Mouse (Mus musculus) neural tube, postnatal 0 days (tissue): ENCODE data around the gene Prss48. TPM values are rescaled to one million over a fixed set of nuclear protein-coding genes. Genes with fewer than 3 reads are reported as not detected.

Source experiments
- polyA plus RNA-seq: library from polyadenylated mRNA; unstranded; fragments of >200 nt; fragmentation: Nextera tagmentation; extraction: Ambion mirVana; gene quantifications from 2 replicates; pipeline ENCODE4 v1.2.1, GENCODE M21; 2015

Prss48 gene
- polyA plus RNA-seq, result not detected in 2 replicates

GRCm38 (mm10) chr3:86002423-86002822 lies at the start of gene Prss48:
Prss48 (minus strand) TSS chr3:86002491.

GRCm38 (mm10) chr3:85970742-85971598 lies 31.3 kb downstream of the Prss48 start, which contains the start of gene Sh3d19:
Sh3d19 (plus strand) TSS chr3:85971109.

Other genes starting within 250 kb of the Prss48 start
- 0.36 and 0.46 TPM in 2 replicates for gene Fam160a1, start 185.2 kb downstream of the Prss48 start, polyA plus RNA-seq
- 0.27 and 0.39 TPM in 2 replicates for gene Glt28d2, start 115.0 kb downstream of the Prss48 start, polyA plus RNA-seq
- 0.42 and 1.2 TPM in 2 replicates for gene Gm37240, start 115.0 kb downstream of the Prss48 start, polyA plus RNA-seq
- 22.6 and 24.3 TPM in 2 replicates for gene Sh3d19, start 31.4 kb downstream of the Prss48 start, polyA plus RNA-seq
- gene Rps3a1, start 140.2 kb upstream of the Prss48 start, polyA plus RNA-seq, result 541 and 623 TPM in 2 replicates
- gene Lrba, start 222.2 kb upstream of the Prss48 start, polyA plus RNA-seq, result 4.0 and 4.4 TPM in 2 replicates